Mouse (Mus musculus) spleen, postnatal 10 days (tissue): Measurements from ENCODE around the gene Nsf.
"Not testable (repeated sequence)": the region's sequence is repeated elsewhere in the genome, so short reads cannot be mapped to it uniquely, and the experiment has no call there.

ENCODE experiments used
- DNase-seq, 2 experiments: peaks; one replicate each; pipeline ENCODE4 v3.0.0; 2021 to 2022; ENCODE audit warnings: low spot score in 2 of 2

Nsf gene

DNA sequence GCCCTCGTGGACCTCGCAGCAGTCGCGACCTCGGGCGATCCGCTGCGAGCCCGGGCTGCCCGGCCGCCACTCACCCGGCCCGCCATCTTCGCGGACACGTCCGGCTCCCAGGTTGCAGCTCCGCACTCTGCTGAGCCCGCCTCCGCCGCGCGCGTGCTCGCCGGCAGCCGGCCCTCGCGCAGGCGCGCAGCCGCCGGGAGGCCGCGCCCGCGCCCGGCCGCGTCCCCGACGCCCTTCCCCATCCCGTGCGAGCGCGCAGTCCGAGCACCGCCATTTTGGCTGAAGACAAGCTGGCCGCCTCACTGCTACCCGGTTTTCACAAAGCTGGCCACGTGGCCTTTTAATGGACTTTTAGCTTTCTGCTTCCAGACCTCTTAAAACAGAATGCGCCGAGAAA lies at the start of gene Nsf:
Nsf (minus strand) TSS at position 161 of the 397 bp plus-strand sequence.
- peak; percentile 80 to 87 for DNase-seq

DNA sequence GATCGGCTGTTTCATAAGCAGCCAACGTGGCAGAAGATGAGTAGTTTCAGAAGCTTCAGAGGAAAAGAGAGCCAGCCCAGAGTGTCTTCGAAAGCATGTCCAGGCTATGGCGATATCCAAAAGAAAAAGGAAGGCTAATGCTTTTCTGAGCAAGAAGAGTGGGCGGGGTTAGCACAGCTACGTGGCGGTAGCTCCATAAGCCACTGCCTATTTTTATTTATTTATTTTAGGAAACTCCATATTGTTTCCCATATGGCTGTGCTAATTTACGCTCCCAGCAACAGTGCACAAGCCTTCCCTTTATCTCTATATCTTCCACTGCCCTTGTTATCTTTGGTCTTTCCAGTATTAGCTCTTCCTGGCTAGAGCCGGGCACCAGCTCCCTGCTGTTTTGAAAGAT lies 49.5 kb upstream of the Nsf start:
- no peak for DNase-seq

DNA sequence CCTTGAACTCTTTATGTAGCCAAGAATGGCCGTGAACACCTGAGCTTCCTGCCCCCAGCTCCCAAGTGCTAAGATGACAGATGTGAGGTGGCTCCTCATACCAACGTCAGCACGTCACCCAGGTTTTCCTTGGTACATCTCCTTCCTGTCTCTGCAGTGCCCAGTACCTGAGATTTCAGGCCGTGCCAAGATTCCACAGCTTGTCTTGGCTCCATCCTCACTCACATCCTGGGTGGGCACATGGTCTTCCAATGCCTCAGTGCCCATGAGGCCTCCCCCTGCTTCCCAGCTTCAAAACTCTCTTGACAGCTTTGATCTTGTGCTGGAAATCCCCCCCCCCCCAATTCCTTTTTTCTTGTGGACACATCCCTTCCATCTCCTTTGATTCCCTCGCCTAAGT lies 48.3 kb upstream of the Nsf start:
- no peak for DNase-seq

- DNase-seq, result no peak
Measured at GRCm38 (mm10) chr11:104001395-104001955, 47.6 kb upstream of the Nsf start.

DNA sequence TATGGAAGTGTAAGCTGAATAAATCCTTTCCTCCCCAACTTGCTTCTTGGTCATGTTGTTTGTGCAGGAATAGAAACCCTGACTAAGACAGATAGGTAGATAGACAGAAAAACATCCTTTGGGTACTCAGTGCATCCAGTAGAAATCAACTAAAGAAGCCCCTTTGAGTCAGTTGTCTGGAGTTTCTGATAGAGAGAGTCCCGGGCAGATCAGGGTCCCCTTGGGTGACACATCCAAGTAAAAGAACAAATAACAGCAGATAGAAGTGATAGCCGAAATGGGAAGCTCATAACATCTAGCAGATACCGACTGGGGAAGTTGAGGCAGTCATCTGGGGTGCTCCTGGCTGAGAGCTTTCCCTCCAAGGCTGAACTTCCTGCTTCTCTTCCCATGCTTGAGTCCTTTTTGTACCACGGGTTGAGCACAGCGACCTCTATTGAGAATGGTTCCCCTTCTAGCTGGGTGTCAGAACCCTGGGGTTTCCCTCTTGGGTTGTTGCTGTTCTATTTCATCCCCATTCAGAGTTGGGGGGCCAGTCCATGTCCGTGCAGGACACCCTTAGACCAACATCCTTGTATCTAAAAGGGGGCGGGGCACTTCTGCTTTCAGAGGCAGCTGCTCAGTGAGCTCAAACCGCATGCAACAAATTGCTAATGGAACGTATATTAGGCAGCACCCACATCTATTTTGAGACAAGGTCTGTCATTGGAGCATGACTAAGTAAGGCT lies 47.0 kb upstream of the Nsf start:
- DNase-seq, result peak; percentile 26 to 74

- no peak for DNase-seq
Measured at GRCm38 (mm10) chr11:103998737-103999136, 44.9 kb upstream of the Nsf start.

GRCm38 (mm10) chr11:103997385-103997784 lies 43.5 kb upstream of the Nsf start:
- DNase-seq, result peak; percentile 59 to 86

DNA sequence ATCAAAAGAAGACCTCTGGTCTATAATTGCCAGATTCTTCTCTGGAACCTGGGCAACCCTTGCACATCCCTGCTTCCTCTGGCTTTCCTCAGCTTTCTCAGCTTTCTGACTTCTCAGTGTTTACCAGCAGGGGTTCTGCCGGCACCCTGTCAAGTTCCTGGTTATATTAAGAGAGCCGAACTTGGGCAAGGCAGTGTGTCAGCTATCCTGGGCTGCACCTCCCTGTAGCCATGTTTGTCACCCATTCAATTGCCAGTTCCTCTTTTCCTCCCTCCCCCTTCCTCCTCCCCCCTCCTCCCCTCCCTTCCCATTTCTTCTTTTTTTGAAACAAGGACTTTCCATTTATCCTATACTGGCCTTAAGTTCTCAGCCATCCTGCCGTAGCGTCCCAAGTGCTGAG lies 38.8 kb upstream of the Nsf start:
- no peak for DNase-seq

DNA sequence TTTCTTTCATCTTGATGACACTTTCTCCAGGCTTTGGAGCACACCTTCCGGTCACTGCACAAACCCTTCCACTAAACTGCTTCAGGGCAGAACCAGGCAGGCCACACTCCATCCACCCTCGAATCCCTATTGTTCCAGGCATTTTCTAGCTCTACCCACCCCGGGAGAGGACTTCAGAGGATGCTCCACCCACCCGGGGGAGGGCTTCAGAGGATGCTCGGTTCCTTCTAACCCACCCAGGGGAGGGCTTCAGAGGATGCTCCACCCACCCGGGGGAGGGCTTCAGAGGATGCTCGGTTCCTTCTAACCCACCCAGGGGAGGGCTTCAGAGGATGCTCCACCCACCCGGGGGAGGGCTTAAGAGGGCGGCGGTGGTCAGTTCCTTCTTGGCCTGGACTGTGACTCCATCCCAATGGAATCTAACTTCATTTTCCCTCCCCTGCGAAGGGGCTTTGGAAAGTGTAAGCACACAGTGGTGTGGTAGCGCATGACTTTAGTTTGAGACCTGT lies 36.2 kb upstream of the Nsf start:
- DNase-seq, result not testable (repeated sequence)

DNA sequence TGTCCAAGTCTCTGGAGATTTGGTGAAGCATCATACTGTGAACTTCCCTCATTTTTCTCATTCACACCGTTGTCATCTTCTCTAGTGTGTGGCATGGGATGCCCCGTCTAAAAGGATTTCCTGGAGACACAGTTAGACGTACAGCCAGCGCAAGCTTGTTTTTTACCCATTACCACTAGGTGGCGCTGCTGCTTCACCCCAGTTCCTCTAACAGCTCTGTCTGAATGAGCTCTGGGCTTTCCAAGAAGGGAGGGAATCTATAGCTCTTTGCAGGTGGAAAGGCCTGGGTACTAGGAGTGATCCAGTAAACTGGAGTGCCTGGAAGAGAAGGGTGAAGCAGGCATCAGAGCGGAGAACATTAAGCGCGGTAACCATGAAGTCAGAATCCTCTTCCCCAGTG lies 33.6 kb upstream of the Nsf start:
- DNase-seq, result peak; percentile 57 to 83

GRCm38 (mm10) chr11:103984067-103984466 lies 30.2 kb upstream of the Nsf start:
- no peak for DNase-seq

DNA sequence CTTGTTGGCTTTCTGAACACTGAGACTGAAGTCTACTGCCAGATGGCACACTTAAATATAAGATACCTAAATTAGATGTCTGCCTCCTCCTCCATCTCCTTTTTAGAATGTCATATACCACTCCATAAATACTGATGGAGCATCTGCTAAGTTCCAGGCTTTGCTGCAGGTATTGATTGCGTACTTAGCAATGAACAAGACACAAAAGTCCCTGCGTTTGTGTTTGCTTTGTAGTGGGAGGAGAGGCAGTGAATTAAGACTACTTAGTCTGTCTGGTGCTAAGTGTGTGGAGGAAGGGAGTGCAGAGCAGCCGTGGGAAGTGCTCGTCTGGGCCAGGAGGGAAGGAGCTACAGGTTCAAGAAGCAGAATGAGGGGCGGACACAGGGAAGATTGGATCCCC lies 28.0 kb upstream of the Nsf start:
- DNase-seq, result no peak

DNA sequence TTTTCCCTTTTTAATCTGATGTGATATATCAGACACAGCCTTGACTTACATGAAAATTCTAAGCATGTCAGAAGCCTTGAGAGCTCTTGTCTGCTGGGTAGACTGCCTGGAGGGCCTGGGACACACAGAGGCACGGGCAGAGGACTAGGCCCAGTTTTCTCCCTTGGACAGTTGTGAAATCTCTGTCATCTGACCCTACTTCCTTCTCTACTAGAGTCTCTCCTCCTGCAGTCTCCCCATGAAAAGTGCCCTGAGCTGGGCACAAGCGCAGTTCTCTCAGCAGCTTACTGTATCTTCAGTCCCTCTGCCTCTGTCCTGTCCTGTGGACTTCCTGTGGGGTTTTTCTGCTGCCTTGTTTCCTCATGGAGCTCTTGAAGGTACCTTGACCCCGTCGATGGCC lies 25.5 kb upstream of the Nsf start:
- DNase-seq, result no peak

GRCm38 (mm10) chr11:103970876-103971275 lies 17.0 kb upstream of the Nsf start:
- DNase-seq, result no peak

GRCm38 (mm10) chr11:103969278-103969677 lies 15.4 kb upstream of the Nsf start:
- DNase-seq, result no peak

- DNase-seq, result no peak
Measured at GRCm38 (mm10) chr11:103967106-103967735, 13.4 kb upstream of the Nsf start.

- DNase-seq, result no peak
Measured at GRCm38 (mm10) chr11:103956866-103957265, 3.0 kb upstream of the Nsf start.

GRCm38 (mm10) chr11:103953032-103953895 lies 592 bp downstream of the Nsf start:
- peak in 1 of 2 experiments; percentile 63 for DNase-seq

GRCm38 (mm10) chr11:103952635-103953031 lies 1.2 kb downstream of the Nsf start:
- no peak for DNase-seq

DNA sequence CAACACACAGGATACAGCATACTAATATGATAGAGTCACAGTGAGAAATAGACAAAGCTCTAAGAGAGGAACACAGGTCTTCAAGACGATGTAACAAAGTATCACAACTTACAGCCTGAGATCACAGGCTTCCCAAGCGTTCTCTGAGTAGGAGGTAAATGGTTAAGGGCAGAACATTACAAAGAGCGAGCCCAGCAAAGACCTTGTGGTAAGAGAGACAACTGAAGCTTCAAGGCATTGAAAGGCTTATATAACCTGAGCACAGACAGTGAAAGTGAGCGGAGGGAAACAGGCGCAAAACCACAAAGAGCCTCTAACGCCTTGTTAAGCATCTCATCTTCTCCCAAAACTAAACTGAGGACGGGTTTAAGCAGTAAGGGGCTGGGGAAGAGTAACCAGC lies 2.8 kb downstream of the Nsf start:
- DNase-seq, result no peak

DNA sequence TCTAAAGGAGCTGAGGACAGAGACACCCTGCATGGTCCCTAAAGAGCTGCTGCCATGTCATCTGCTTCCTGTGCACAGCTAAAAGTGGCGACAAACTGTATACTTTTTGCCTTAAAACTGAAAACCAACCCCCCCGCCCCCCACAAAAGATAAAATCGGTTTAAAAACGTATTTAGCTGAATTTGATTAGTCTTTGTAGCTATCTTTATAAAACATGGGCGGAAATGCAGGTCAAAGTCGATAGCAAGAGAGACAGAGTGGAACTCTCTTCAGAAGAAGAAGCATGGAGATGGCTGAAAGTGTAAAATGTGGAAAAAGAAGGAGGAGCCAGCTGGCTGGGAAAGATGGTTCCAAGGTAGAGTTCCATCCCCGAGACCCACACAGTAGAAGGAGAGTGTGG lies 4.9 kb downstream of the Nsf start:
- no peak for DNase-seq

- no peak for DNase-seq
Measured at GRCm38 (mm10) chr11:103942740-103943139, 11.1 kb downstream of the Nsf start.
